Mouse (Mus musculus) midbrain, embryonic 14.5 days (tissue): ENCODE data around the gene Pnma5. TPM values are rescaled to one million over a fixed set of nuclear protein-coding genes. Genes with fewer than 3 reads are reported as not detected.

Source experiments
- ATAC-seq: fragments of 200-750 bp; cut with Nextera tagmentation; 2 replicates; pipeline ENCODE4 v1.8.0; 2017; ENCODE audit warnings: moderate number of reproducible peaks, moderate library complexity; ENCODE audit not compliant: low FRiP score, low TSS enrichment
- DNase-seq: peaks from one replicate; pipeline ENCODE4 v3.0.0-alpha.2; 2015
- H3K27ac ChIP-seq: fragments of 300-500 bp; sonication (generic); replicated peaks from 2 replicates; pipeline ENCODE4 v1.5.1; 2014; ENCODE audit warnings: mild to moderate bottlenecking, low read depth, low read length, moderate library complexity
- H3K27me3 ChIP-seq: fragments of 300-500 bp; sonication (generic); 2 replicates; pipeline ENCODE4 v1.6.1; 2014; ENCODE audit warnings: low read length, control low read depth, mixed read lengths; ENCODE audit not compliant: control insufficient read depth, insufficient read depth
- H3K36me3 ChIP-seq: fragments of 300-500 bp; sonication (generic); 2 replicates; pipeline ENCODE4 v1.6.1; 2014; ENCODE audit warnings: low read length, control low read depth; ENCODE audit not compliant: control insufficient read depth, insufficient read depth
- H3K4me1 ChIP-seq: fragments of 300-500 bp; sonication (generic); 2 replicates; pipeline ENCODE4 v1.6.1; 2014; ENCODE audit warnings: mild to moderate bottlenecking, antibody characterized with exemption, low read length, control low read depth; ENCODE audit not compliant: control insufficient read depth, insufficient read depth
- H3K4me2 ChIP-seq: fragments of 300-500 bp; sonication (generic); 2 replicates; pipeline ENCODE4 v1.6.1; 2014; ENCODE audit warnings: mild to moderate bottlenecking, low read length, moderate library complexity
- H3K4me3 ChIP-seq: fragments of 300-500 bp; sonication (generic); replicated peaks from 2 replicates; pipeline ENCODE4 v1.5.1; 2014; ENCODE audit warnings: low read depth, low read length
- H3K9ac ChIP-seq: fragments of 300-500 bp; sonication (generic); replicated peaks from 2 replicates; pipeline ENCODE4 v1.6.1; 2014; ENCODE audit warnings: mild to moderate bottlenecking, low read length, moderate library complexity
- H3K9me3 ChIP-seq: fragments of 300-500 bp; sonication (generic); 2 replicates; pipeline ENCODE4 v1.6.1; 2016; ENCODE audit warnings: low read length, control low read depth, mixed read lengths; ENCODE audit not compliant: control insufficient read depth
- WGBS: fragments of 180-500 bp; shearing (Covaris S2); extraction: QIAGEN DNeasy Blood & Tissue Kit; methylation state at CpG from one replicate; pipeline ENCODE4 v1.1.7; 2014; 5-methylcytosine and 5-hydroxymethylcytosine counted together
- polyA plus RNA-seq: library from polyadenylated mRNA; unstranded; fragments of >200 nt; fragmentation: Nextera tagmentation; extraction: Ambion mirVana; gene quantifications from 2 replicates; pipeline ENCODE4 v1.2.1, GENCODE M21; 2014

The Pnma5 gene
- polyA plus RNA-seq, 1 experiment from 2014 or later, result not detected

GRCm38 (mm10) chrX:73039666-73040065 lies 2.8 kb upstream of the Pnma5 start:
- Histone ChIP-seq H3K4me2 (no peak overlapping the region), H3K4me1 (no peaks in the 10 kb centered on the region), H3K9ac (no peak overlapping the region), H3K4me3 (no peak overlapping the region), H3K27me3 (no peaks in the 10 kb centered on the region), H3K27ac (no peak overlapping the region), H3K36me3 (no peaks in the 10 kb centered on the region), H3K9me3 (no peaks in the 10 kb centered on the region)
- no peak for DNase-seq
- WGBS, result 86% methylated on average over 12 of the region's 12 CpGs
- no peak for ATAC-seq

GRCm38 (mm10) chrX:73038831-73039230 lies 1.9 kb upstream of the Pnma5 start:
- 85% methylated on average over 8 of the region's 8 CpGs for WGBS

DNA sequence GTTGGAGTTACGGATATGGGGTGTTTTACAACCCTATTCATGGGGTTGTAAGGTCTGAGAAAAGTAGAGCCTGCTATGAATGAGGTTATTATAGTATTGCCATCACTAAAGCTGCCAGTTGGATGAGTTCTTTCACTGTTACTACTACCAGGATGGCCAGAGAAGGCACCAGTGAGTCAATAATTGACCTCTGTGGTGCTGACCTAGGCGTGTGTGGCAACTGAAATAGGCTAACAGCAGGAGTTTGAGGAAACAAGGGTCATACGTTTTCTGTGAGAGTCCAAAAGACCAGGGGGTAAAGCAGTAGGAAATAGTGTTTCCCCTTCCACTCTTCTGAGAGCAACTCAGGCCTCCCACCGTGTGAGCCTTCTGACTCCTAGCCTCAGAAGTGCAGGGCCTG lies 24.1 kb downstream of the Pnma5 start:
- Histone ChIP-seq H3K27ac (no peak overlapping the region), H3K9me3 (no peaks in the 10 kb centered on the region), H3K4me2 (no peak overlapping the region), H3K36me3 (no peaks in the 10 kb centered on the region), H3K4me3 (no peak overlapping the region), H3K9ac (no peak overlapping the region), H3K27me3 (no peaks in the 10 kb centered on the region), H3K4me1 (no peaks in the 10 kb centered on the region)
- 65% methylated on average over 4 of the region's 4 CpGs for WGBS
- DNase-seq, result no peak
- no peak for ATAC-seq

More at GRCm38 (mm10) chrX:73038831-73039230, 1.9 kb upstream of the Pnma5 start:
- Histone ChIP-seq H3K27me3 (no peaks in the 10 kb centered on the region), H3K4me3 (no peak overlapping the region), H3K27ac (no peak overlapping the region), H3K9ac (no peak overlapping the region), H3K4me2 (no peak overlapping the region), H3K9me3 (no peaks in the 10 kb centered on the region), H3K36me3 (no peaks in the 10 kb centered on the region), H3K4me1 (no peaks in the 10 kb centered on the region)
- ATAC-seq (no peak), DNase-seq (no peak)

DNA sequence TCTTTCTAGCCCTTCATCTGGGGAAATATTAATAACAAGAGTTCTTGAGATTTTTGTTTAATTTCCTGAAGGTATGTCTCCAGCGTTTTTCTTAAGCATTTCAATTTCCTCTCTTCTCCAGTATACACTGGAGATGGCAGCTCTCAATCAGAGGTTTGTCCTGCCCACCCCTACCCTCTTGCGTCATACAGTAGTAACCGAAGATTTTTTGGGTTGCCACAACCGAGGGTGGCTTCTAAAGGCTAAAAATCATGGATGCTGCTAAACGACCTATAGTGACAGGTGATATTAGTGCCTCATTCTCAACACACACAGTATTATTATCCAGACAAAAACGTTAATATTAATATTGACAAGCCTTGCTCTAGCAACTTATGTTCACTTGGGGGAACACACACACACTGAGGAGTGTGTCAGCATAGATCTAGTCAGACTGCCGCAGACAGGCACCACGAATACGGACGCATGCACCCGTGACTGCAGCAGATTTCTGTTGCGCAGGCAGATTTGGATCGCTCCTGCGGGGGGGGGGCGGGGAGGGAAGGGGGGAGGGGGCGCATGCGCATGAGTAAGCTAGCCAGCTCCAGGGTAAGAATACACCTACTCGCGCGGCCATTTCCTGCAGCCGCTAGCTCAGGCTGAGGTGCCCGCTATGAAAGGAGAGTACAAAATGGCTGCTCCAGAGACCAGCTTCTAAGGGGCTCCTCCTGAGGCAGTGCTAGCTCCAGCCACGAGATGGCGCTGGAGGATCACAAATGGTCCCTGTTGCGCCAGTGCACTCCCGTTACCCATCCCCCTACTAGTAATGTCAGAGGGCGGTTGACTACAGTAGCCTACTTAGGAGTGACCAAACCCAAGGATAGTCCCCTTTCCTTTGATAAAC lies 29.1 kb downstream of the Pnma5 start:
- H3K27me3 ChIP-seq, result no peaks in the 10 kb centered on the region
- WGBS, result 24% methylated on average over 25 of the region's 27 CpGs
- peak overlapping the region; percentile 55 for H3K4me2 ChIP-seq
- H3K9ac ChIP-seq, result peak overlapping the region; percentile 40; the same call in 1 of the 2 replicates
- ATAC-seq (peak; percentile 98), DNase-seq (peak; percentile 94)
- H3K36me3 ChIP-seq, result no peaks in the 10 kb centered on the region
- peak overlapping the region; percentile 27 for H3K4me3 ChIP-seq
- H3K27ac ChIP-seq, result peak overlapping the region; percentile 82
- H3K4me1 ChIP-seq, result no peaks in the 10 kb centered on the region
- H3K9me3 ChIP-seq, result no peaks in the 10 kb centered on the region

GRCm38 (mm10) chrX:73005678-73006077 lies 31.2 kb downstream of the Pnma5 start:
- H3K9ac ChIP-seq, result no peak overlapping the region
- ATAC-seq (no peak), DNase-seq (no peak)
- no peaks in the 10 kb centered on the region for H3K4me1 ChIP-seq
- no peak overlapping the region for H3K27ac ChIP-seq
- no peaks in the 10 kb centered on the region for H3K27me3 ChIP-seq
- H3K4me3 ChIP-seq, result no peak overlapping the region
- H3K4me2 ChIP-seq, result no peak overlapping the region
- H3K36me3 ChIP-seq, result no peaks in the 10 kb centered on the region
- 76% methylated on average over 4 of the region's 4 CpGs for WGBS
- H3K9me3 ChIP-seq, result no peaks in the 10 kb centered on the region

DNA sequence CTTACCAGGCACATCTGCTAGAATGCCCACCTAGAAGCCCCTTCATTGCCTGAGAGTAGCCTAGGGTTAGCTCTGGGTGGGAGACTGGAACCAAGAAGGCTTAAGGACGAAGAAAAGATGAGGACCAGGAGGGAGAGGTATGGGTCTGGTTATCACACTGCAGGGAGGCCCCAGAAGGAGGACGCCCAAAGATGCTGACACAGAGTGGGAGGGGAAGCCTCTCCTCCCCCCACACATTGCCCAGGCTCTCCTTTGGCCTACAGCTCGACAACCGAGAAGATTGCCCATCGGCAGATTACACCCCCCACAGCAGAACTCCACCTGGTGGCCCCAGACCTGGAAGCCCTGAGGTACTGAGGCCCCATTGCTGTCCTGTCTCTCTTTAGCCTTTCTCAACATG lies 33.8 kb downstream of the Pnma5 start:
- no peak overlapping the region for H3K4me2 ChIP-seq

DNA sequence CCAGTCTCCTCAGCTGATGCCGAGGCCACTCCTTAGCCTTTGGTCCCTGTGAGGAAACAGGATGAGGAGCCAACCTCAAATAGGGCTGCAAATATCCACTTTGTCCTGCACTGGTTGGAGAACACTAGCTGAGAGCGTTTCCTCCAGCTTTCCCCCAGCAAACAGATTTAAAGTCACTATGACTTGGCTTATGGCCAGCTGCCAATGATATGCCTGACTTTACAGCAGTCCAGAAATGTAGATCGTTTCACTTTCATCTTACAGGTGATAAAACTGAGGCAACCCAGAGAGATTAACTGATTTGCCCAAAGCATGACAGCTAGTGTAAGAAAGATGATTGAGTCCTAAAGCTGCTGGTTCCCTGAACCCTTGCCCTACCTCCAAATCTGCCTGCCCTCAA lies 41.4 kb downstream of the Pnma5 start:
- DNase-seq (no peak), ATAC-seq (no peak)
- H3K9ac ChIP-seq, result no peak overlapping the region
- no peak overlapping the region for H3K4me2 ChIP-seq
- no peak overlapping the region for H3K4me3 ChIP-seq
- no peaks in the 10 kb centered on the region for H3K4me1 ChIP-seq
- H3K27me3 ChIP-seq, result no peaks in the 10 kb centered on the region
- H3K36me3 ChIP-seq, result no peaks in the 10 kb centered on the region
- WGBS, result 77% methylated on average over 3 of the region's 3 CpGs
- H3K9me3 ChIP-seq, result no peaks in the 10 kb centered on the region
- H3K27ac ChIP-seq, result no peak overlapping the region

More for the DNA sequence above, 33.8 kb downstream of the Pnma5 start:
- DNase-seq, result no peak
- H3K4me3 ChIP-seq, result no peak overlapping the region
- ATAC-seq, result no peak
- H3K9me3 ChIP-seq, result no peaks in the 10 kb centered on the region
- WGBS, result 74% methylated on average over 5 of the region's 5 CpGs
- H3K9ac ChIP-seq, result no peak overlapping the region
- no peaks in the 10 kb centered on the region for H3K4me1 ChIP-seq
- H3K27me3 ChIP-seq, result no peaks in the 10 kb centered on the region
- no peaks in the 10 kb centered on the region for H3K36me3 ChIP-seq
- H3K27ac ChIP-seq, result no peak overlapping the region

GRCm38 (mm10) chrX:72992291-72992919 lies 44.5 kb downstream of the Pnma5 start:
- H3K9me3 ChIP-seq, result no peaks in the 10 kb centered on the region
- WGBS, result 56% methylated on average over 5 of the region's 5 CpGs
- no peaks in the 10 kb centered on the region for H3K27me3 ChIP-seq
- DNase-seq, result peak; percentile 2
- no peak overlapping the region for H3K4me3 ChIP-seq
- no peak overlapping the region for H3K4me2 ChIP-seq
- H3K36me3 ChIP-seq, result no peaks in the 10 kb centered on the region
- 0 out of 2 replicates have a peak, but pooled peaks cover 2% of the 10 kb centered on the region for H3K4me1 ChIP-seq
- no peak overlapping the region for H3K27ac ChIP-seq
- no peak overlapping the region for H3K9ac ChIP-seq
- ATAC-seq, result no peak
